Mouse (Mus musculus) splenic B cell, adult 2 months (primary cell): Measurements from ENCODE around the gene Olfr1306.

ENCODE experiments used
- DNase-seq: peaks from one replicate; pipeline ENCODE4 v3.0.0-alpha.2; 2011; ENCODE audit warnings: low read depth, low spot score
- H3K27me3 ChIP-seq: 2 replicates; pipeline ENCODE4 v1.6.1; 2012; ENCODE audit warnings: mild to moderate bottlenecking, low read length, moderate library complexity, mixed read lengths; ENCODE audit not compliant: control insufficient read depth, poor library complexity, insufficient read depth, severe bottlenecking
- H3K36me3 ChIP-seq: 2 replicates; pipeline ENCODE4 v1.6.1; 2012; ENCODE audit warnings: mild to moderate bottlenecking, low read length, moderate library complexity, mixed read lengths; ENCODE audit not compliant: control insufficient read depth, poor library complexity, insufficient read depth, severe bottlenecking

Gene Olfr1306

DNA sequence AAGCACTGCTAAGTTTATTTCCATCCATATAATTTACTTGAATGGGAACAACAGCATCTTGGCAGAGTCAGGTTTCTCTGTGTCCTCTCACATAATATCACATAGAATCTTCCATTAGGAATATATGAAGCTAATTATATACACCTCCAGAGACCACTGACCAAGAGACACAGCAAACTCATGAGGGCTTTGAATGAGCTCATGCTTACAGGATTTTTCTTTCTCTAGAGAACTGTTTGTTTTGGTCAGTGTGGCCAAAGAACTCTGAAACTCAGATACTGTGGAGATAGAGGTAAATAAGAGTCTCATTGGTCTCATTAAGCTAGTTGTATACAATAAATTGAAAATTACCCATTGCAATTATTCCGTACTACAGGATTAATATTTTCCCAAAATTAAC is at the start of gene Olfr1306:
Gene Olfr1306, minus strand, starts transcription at position 101 of the 400 bp plus-strand sequence.
- no peaks in the 10 kb centered on the region for H3K27me3 ChIP-seq
- DNase-seq, result no peak
- H3K36me3 ChIP-seq, result no peaks in the 10 kb centered on the region

DNA sequence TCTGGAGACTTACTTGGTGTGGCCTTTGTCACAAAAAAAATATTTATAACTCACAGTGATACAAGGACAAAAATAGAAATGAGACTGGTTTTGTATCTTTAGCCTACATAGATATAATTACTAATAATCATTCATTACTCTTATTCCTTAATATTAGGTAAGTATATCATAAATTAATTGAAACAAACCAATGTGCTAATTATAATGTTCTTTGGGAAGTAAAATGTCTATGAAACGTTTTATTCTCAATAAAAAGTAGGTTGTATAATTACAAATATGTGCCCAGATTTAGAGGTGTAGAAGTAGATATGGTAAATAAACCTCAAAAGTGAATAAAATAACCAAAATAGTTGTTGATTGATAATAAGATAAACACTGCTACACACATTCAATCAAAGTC is 48.8 kb upstream of the Olfr1306 start, which contains the start of gene Olfr1308:
Gene Olfr1308, minus strand, starts transcription at position 101 of the 400 bp plus-strand sequence.
- H3K36me3 ChIP-seq, result no peaks in the 10 kb centered on the region
- H3K27me3 ChIP-seq, result no peaks in the 10 kb centered on the region
- no peak for DNase-seq

DNA sequence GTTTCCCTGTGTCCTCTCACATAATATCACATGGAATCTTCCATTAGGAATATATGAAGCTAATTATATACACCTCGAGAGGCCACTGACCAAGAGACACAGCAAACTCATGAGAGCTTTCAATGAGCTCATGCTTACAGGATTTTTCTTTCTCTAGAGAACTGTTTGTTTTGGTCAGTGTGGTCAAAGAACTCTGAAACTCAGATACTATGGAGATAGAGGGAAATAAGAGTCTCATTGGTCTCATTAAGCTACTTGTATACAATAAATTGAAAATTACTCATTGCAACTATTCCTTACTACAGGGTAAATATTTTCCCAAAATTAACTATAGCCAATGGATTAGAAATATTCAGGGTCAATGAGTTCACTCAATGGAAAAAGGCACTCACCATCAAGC is 33.3 kb upstream of the Olfr1306 start, which contains the start of gene Olfr1307:
Gene Olfr1307, minus strand, starts transcription at position 101 of the 400 bp plus-strand sequence.
- DNase-seq, result no peak
- H3K27me3 ChIP-seq, result no peaks in the 10 kb centered on the region
- H3K36me3 ChIP-seq, result no peaks in the 10 kb centered on the region

DNA sequence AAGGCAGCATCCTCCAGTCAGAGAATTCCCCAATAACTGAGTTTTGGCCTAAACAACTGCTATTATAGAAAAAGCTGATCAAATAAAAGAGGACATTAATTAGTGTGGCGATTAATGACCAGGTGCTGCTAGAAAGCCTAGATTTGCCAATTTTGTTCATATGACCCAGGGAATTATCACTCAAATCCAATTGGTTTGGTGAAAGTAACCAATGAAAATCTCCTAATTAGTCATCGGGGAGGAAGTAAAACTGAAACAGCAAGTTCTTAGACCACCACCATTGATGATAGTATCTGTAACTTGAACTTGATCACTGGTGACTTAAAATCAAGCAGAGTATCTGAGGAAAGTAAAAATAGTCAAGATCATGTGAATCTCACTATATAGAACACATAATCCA is 39.0 kb downstream of the Olfr1306 start, which contains the start of gene Olfr1305:
Gene Olfr1305, minus strand, starts transcription at position 101 of the 400 bp plus-strand sequence.
- no peak for DNase-seq
- no peaks in the 10 kb centered on the region for H3K36me3 ChIP-seq
- no peaks in the 10 kb centered on the region for H3K27me3 ChIP-seq
